Mouse (Mus musculus): ENCODE measurements at regions not wholly inside any gene's neighbourhood (a gene's known extent, or its start where the extent isn't known, plus 50 kb on each side); places are given as distances from the start of the nearest gene placed in this dataset.

DNA sequence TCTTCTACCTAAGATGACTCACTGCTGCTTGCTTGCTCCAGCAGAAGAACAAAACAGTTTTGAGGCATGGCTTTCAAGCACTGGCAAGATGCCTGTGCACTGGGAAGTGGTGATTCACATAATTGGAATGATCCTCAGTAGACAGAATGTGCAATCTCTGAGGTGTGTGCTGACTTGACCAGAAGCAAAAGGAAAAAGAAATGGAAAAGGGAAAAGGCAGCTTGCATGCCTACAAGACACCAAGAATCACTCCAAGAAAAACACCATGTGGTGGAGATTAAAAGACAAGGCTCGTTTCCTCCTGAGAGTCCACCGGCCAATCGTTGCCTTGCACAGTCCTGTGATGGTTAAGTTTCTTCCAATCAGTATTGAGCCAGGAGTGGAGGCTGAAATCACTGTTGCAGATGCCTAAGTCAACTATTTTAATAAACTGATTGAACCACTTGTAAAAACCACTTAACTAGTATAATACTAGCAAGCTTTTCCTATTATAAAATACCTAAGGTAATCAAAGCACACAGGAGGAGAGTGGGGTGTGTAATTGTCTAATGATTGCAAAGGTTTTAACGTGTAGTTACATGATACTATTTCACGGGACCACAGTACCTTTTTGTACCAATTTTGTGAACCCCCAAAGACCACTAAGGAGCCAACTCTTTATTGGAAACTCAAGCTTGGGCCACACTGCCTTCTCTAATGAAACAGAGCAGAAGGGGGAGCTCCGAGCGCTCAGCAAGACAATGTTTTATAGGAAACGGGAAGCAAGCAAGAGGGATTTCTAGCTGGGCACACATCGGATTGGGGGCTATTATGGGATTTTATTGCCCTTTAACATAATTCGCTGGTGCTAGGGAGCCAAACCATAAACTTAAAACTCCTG lies 232.2 kb downstream of the Myh15 start:
- no peak for TF ChIP-seq ELF1 (IDR thresholded peaks at IDR 0.05; ENCODE audit: low read depth, low read length)
- TF ChIP-seq RAD21 (IDR thresholded peaks at IDR 0.05; ENCODE audit: low read depth, low read length), result no peak
- no peak for TF ChIP-seq NRF1 (IDR thresholded peaks at IDR 0.05; ENCODE audit: insufficient read depth, low read depth, low read length, poor library complexity, severe bottlenecking)
- no peak for TF ChIP-seq KAT2A (conservative IDR thresholded peaks at IDR 0.05; ENCODE audit: low read depth, low read length)
- no peak for TF ChIP-seq ZNF384 (IDR thresholded peaks at IDR 0.05; ENCODE audit: low read depth, low read length)
- TF ChIP-seq CTCF (IDR thresholded peaks at IDR 0.05 in 2 of 3, conservative IDR thresholded peaks at IDR 0.05 in 1 of 3; ENCODE audit: control insufficient read depth in 1 of 3, insufficient read depth in 1 of 3, low read depth in 2 of 3, low read length in 3 of 3, poor library complexity in 1 of 3, severe bottlenecking in 1 of 3), result no peak
- no peak for TF ChIP-seq EP300 (IDR thresholded peaks at IDR 0.05; ENCODE audit: low read depth in 1 of 2, low read length in 2 of 2)
- TF ChIP-seq ZKSCAN1 (IDR thresholded peaks at IDR 0.05; ENCODE audit: low read depth, low read length), result no peak
- TF ChIP-seq E2F4 (IDR thresholded peaks at IDR 0.05; ENCODE audit: borderline replicate concordance, low read depth, low read length), result no peak
- TF ChIP-seq MAFK (IDR thresholded peaks at IDR 0.05; ENCODE audit: borderline replicate concordance, low read depth, low read length), result no peak
- no peak for TF ChIP-seq TBP (IDR thresholded peaks at IDR 0.05; ENCODE audit: low read depth, low read length)
- no peak for TF ChIP-seq POLR2A (IDR thresholded peaks at IDR 0.05; ENCODE audit: control insufficient read depth in 1 of 2, insufficient read depth in 1 of 2, low read depth in 1 of 2, low read length in 2 of 2, poor library complexity in 1 of 2)
- TF ChIP-seq NELFE (IDR thresholded peaks at IDR 0.05; ENCODE audit: low read depth, low read length), result no peak

Measured in MEL (cell line).